Mouse (Mus musculus): Measurements from ENCODE around the gene Pth2. TPM values are rescaled to one million over a fixed set of nuclear protein-coding genes. Genes with fewer than 3 reads are reported as not detected.

Pth2 gene
- polyA plus RNA-seq, 1 experiment from 2014 or later, result not detected

GRCm38 (mm10) chr7:45157459-45157858 is 23.3 kb upstream of the Pth2 start:
- H3K27ac ChIP-seq (ENCODE audit: low read length), result no peak overlapping the region
- peaks cover 17% of the 10 kb centered on the region for H3K4me1 ChIP-seq (replicated peaks; ENCODE audit: control insufficient read depth, insufficient read depth, low read length)
- no peak for ATAC-seq (ENCODE audit: low read depth)
- H3K4me2 ChIP-seq (ENCODE audit: low read depth, low read length), result no peak overlapping the region
- no peak overlapping the region for H3K9ac ChIP-seq (ENCODE audit: low read length)
- H3K27me3 ChIP-seq (ENCODE audit: control insufficient read depth, insufficient read depth, low read depth, low read length), result peaks cover 1% of the 10 kb centered on the region
- H3K4me3 ChIP-seq (ENCODE audit: low read length), result no peak overlapping the region
- H3K9me3 ChIP-seq (ENCODE audit: control insufficient read depth, low read length), result no peaks in the 10 kb centered on the region
- WGBS, result 79% methylated on average over 14 of the region's 14 CpGs
- peaks cover 9% of the 10 kb centered on the region; the same call in 1 of the 2 replicates for H3K36me3 ChIP-seq (ENCODE audit: control insufficient read depth, insufficient read depth, low read length)

- 93% methylated on average over 6 of the region's 6 CpGs for WGBS
- Histone ChIP-seq H3K4me1 (replicated peaks; ENCODE audit: control insufficient read depth, insufficient read depth, low read length) (peaks cover 15% of the 10 kb centered on the region), H3K27me3 (ENCODE audit: control insufficient read depth, insufficient read depth, low read depth, low read length) (peaks cover 17% of the 10 kb centered on the region)
Measured at GRCm38 (mm10) chr7:45158991-45159390, 21.8 kb upstream of the Pth2 start.

GRCm38 (mm10) chr7:45160316-45160800 is 20.4 kb upstream of the Pth2 start:
- Histone ChIP-seq H3K4me3 (ENCODE audit: low read length) (no peak overlapping the region), H3K27ac (ENCODE audit: low read length) (no peak overlapping the region), H3K27me3 (ENCODE audit: control insufficient read depth, insufficient read depth, low read depth, low read length) (peaks cover 30% of the 10 kb centered on the region), H3K4me2 (ENCODE audit: low read depth, low read length) (no peak overlapping the region), H3K9ac (ENCODE audit: low read length) (no peak overlapping the region), H3K4me1 (replicated peaks; ENCODE audit: control insufficient read depth, insufficient read depth, low read length) (peaks cover 8% of the 10 kb centered on the region), H3K9me3 (ENCODE audit: control insufficient read depth, low read length) (no peaks in the 10 kb centered on the region), H3K36me3 (ENCODE audit: control insufficient read depth, insufficient read depth, low read length) (peaks cover 9% of the 10 kb centered on the region; the same call in 1 of the 2 replicates)
- ATAC-seq (ENCODE audit: low read depth), result no peak
- WGBS, result 88% methylated on average over 6 of the region's 6 CpGs

More at GRCm38 (mm10) chr7:45158991-45159390, 21.8 kb upstream of the Pth2 start:
- Histone ChIP-seq H3K27ac (ENCODE audit: low read length) (no peak overlapping the region), H3K4me3 (ENCODE audit: low read length) (no peak overlapping the region), H3K36me3 (ENCODE audit: control insufficient read depth, insufficient read depth, low read length) (peaks cover 9% of the 10 kb centered on the region; the same call in 1 of the 2 replicates), H3K4me2 (ENCODE audit: low read depth, low read length) (no peak overlapping the region), H3K9ac (ENCODE audit: low read length) (no peak overlapping the region), H3K9me3 (ENCODE audit: control insufficient read depth, low read length) (no peaks in the 10 kb centered on the region)
- ATAC-seq (ENCODE audit: low read depth), result no peak

GRCm38 (mm10) chr7:45160866-45161265 is 19.9 kb upstream of the Pth2 start:
- H3K9me3 ChIP-seq (ENCODE audit: control insufficient read depth, low read length), result no peaks in the 10 kb centered on the region
- no peak overlapping the region for H3K4me3 ChIP-seq (ENCODE audit: low read length)
- ATAC-seq (ENCODE audit: low read depth), result no peak
- peaks cover 35% of the 10 kb centered on the region for H3K27me3 ChIP-seq (ENCODE audit: control insufficient read depth, insufficient read depth, low read depth, low read length)
- peaks cover 9% of the 10 kb centered on the region; the same call in 1 of the 2 replicates for H3K36me3 ChIP-seq (ENCODE audit: control insufficient read depth, insufficient read depth, low read length)
- H3K27ac ChIP-seq (ENCODE audit: low read length), result no peak overlapping the region
- peaks cover 6% of the 10 kb centered on the region for H3K4me1 ChIP-seq (replicated peaks; ENCODE audit: control insufficient read depth, insufficient read depth, low read length)
- WGBS, result 87% methylated on average over 3 of the region's 3 CpGs
- H3K4me2 ChIP-seq (ENCODE audit: low read depth, low read length), result no peak overlapping the region
- no peak overlapping the region for H3K9ac ChIP-seq (ENCODE audit: low read length)

- Histone ChIP-seq H3K4me3 (ENCODE audit: low read length) (peak overlapping the region; percentile 53), H3K4me2 (ENCODE audit: low read depth, low read length) (peak overlapping the region; percentile 87), H3K27ac (ENCODE audit: low read length) (no peak overlapping the region), H3K36me3 (ENCODE audit: control insufficient read depth, insufficient read depth, low read length) (peaks cover 9% of the 10 kb centered on the region; the same call in 1 of the 2 replicates), H3K9ac (ENCODE audit: low read length) (peak overlapping the region; percentile 56), H3K27me3 (ENCODE audit: control insufficient read depth, insufficient read depth, low read depth, low read length) (peaks cover 45% of the 10 kb centered on the region), H3K9me3 (ENCODE audit: control insufficient read depth, low read length) (no peaks in the 10 kb centered on the region), H3K4me1 (replicated peaks; ENCODE audit: control insufficient read depth, insufficient read depth, low read length) (peaks cover 6% of the 10 kb centered on the region)
- ATAC-seq (ENCODE audit: low read depth), result peak; percentile 93
- 4% methylated on average over 35 of the region's 35 CpGs for WGBS
Measured at GRCm38 (mm10) chr7:45161612-45162473, 19.0 kb upstream of the Pth2 start.

- ATAC-seq (ENCODE audit: low read depth), result no peak; the same call in 1 of the 2 replicates
- H3K36me3 ChIP-seq (ENCODE audit: control insufficient read depth, insufficient read depth, low read length), result peaks cover 9% of the 10 kb centered on the region; the same call in 1 of the 2 replicates
- no peak overlapping the region for H3K27ac ChIP-seq (ENCODE audit: low read length)
- H3K4me2 ChIP-seq (ENCODE audit: low read depth, low read length), result peak overlapping the region; percentile 87
- WGBS, result 19% methylated on average over 6 of the region's 6 CpGs
- peaks cover 6% of the 10 kb centered on the region for H3K4me1 ChIP-seq (replicated peaks; ENCODE audit: control insufficient read depth, insufficient read depth, low read length)
- H3K9me3 ChIP-seq (ENCODE audit: control insufficient read depth, low read length), result no peaks in the 10 kb centered on the region
- H3K4me3 ChIP-seq (ENCODE audit: low read length), result peak overlapping the region; percentile 53
- H3K9ac ChIP-seq (ENCODE audit: low read length), result peak overlapping the region; percentile 56
- peaks cover 52% of the 10 kb centered on the region for H3K27me3 ChIP-seq (ENCODE audit: control insufficient read depth, insufficient read depth, low read depth, low read length)
Measured at GRCm38 (mm10) chr7:45162551-45162950, 18.2 kb upstream of the Pth2 start.

- H3K27me3 ChIP-seq (ENCODE audit: control insufficient read depth, insufficient read depth, low read depth, low read length), result peaks cover 58% of the 10 kb centered on the region
- H3K9ac ChIP-seq (ENCODE audit: low read length), result no peak overlapping the region
- peaks cover 9% of the 10 kb centered on the region; the same call in 1 of the 2 replicates for H3K36me3 ChIP-seq (ENCODE audit: control insufficient read depth, insufficient read depth, low read length)
- no peak for ATAC-seq (ENCODE audit: low read depth)
- no peak overlapping the region for H3K4me2 ChIP-seq (ENCODE audit: low read depth, low read length)
- H3K9me3 ChIP-seq (ENCODE audit: control insufficient read depth, low read length), result no peaks in the 10 kb centered on the region
- no peak overlapping the region for H3K4me3 ChIP-seq (ENCODE audit: low read length)
- 69% methylated on average over 9 of the region's 9 CpGs for WGBS
- peaks cover 6% of the 10 kb centered on the region for H3K4me1 ChIP-seq (replicated peaks; ENCODE audit: control insufficient read depth, insufficient read depth, low read length)
- H3K27ac ChIP-seq (ENCODE audit: low read length), result no peak overlapping the region
Measured at GRCm38 (mm10) chr7:45162996-45163615, 17.7 kb upstream of the Pth2 start.

GRCm38 (mm10) chr7:45163735-45164490 is 16.9 kb upstream of the Pth2 start, which contains the start of gene Slc17a7:
Gene Slc17a7, plus strand, starts transcription at chr7:45163949.
- 1% methylated on average over 37 of the region's 41 CpGs for WGBS
- Histone ChIP-seq H3K9ac (ENCODE audit: low read length) (peak within 1 kb of the TSS; percentile 65), H3K36me3 (ENCODE audit: control insufficient read depth, insufficient read depth, low read length) (peaks cover 9% of the 10 kb centered on the region; the same call in 1 of the 2 replicates), H3K27me3 (ENCODE audit: control insufficient read depth, insufficient read depth, low read depth, low read length) (peaks cover 66% of the 10 kb centered on the region), H3K4me2 (ENCODE audit: low read depth, low read length) (peak within 1 kb of the TSS; percentile 71), H3K27ac (ENCODE audit: low read length) (no peak within 1 kb of the TSS), H3K9me3 (ENCODE audit: control insufficient read depth, low read length) (peaks cover 2% of the 10 kb centered on the region; the same call in 1 of the 2 replicates), H3K4me1 (replicated peaks; ENCODE audit: control insufficient read depth, insufficient read depth, low read length) (peaks cover 6% of the 10 kb centered on the region), H3K4me3 (ENCODE audit: low read length) (peak within 1 kb of the TSS; percentile 51)
- 0 out of 2 replicates have a peak, but pooled peaks have one; percentile 9 for ATAC-seq (ENCODE audit: low read depth)

Measured in lung, embryonic 16.5 days (tissue).